Mouse (Mus musculus) small intestine, adult 2 months (tissue): ENCODE data around the gene Tecpr1.

Source experiments
- CTCF ChIP-seq: fragments of 200-500 bp; IDR thresholded peaks from 2 replicates; pipeline ENCODE4 v1.5.1; 2012; ENCODE audit warnings: low read depth, mild to moderate bottlenecking, control low read depth, inconsistent platforms, low read length, moderate library complexity, mixed read lengths; ENCODE audit not compliant: insufficient replicate concordance, insufficient read length; ENCODE audit errors: extremely low read depth
- POLR2A ChIP-seq: fragments of 200-500 bp; IDR thresholded peaks from 2 replicates; pipeline ENCODE4 v1.6.1; 2012; ENCODE audit warnings: low read depth, mild to moderate bottlenecking, control low read depth, inconsistent platforms, low read length, moderate library complexity

GRCm38 (mm10) chr5:144243901-144244487 lies 20.6 kb upstream of the Tecpr1 start, which contains the start of gene Bri3:
- TF ChIP-seq CTCF (no peak), POLR2A (no peak)
